Mouse (Mus musculus): Measurements from ENCODE around the gene Tmem88b.
"Not testable (repeated sequence)": the region's sequence is repeated elsewhere in the genome, so short reads cannot be mapped to it uniquely, and the experiment has no call there.

Tmem88b gene

DNA sequence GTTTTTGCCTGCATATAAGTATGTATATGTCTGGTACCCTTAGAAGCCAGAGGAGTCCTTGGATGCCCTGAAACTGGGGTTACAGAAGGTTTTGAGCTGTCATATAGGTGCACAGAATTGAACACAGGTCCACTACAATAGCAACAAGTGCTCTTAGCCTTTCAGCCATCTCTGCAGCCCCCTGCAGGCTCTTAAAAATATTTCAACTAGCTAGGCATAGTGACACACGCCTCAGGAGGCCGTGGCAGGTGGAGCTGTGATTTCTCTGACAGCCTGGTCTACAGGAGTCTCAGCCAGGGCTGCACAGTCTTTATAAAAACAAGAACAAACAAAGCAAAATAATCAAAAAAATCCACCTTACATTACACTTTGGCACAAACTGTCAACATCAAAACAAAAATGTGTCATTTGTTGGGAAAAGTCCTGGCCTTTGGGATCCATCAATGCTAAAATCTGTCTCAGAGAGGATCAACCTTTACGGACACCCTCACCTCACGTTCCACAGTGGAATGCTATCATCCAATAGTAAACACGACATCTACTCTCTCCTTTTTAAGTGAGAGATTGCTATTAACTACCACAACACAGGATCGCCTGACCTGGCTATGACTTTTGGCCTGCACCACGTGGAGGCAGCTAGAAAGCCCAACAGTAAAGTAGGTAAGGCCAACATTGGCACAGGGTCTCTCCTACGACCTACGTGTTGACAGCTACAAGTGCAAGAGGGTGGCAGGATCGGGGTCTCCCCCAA, 25.6 kb downstream of the Tmem88b start:
- no peak for DNase-seq

DNA sequence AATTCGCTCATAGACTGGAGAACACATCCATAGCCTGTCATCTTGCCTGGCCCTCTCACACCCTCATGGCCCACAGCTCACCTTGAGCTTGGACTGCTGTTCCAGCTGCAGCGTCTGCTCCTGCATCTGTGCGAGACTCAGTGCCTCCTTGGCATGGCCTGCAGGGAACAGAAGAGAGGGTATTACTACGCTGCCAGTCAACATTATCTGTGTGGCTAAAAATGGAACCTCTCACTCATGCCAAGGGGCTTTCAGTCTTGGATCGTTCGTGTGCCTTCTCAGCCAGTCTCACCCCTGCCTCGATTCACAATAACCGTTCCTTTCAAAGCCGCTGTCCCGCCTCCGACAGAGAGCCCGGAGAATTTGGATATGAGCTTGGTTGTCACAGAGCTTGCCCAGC, 28.7 kb downstream of the Tmem88b start:
- no peak for DNase-seq

DNA sequence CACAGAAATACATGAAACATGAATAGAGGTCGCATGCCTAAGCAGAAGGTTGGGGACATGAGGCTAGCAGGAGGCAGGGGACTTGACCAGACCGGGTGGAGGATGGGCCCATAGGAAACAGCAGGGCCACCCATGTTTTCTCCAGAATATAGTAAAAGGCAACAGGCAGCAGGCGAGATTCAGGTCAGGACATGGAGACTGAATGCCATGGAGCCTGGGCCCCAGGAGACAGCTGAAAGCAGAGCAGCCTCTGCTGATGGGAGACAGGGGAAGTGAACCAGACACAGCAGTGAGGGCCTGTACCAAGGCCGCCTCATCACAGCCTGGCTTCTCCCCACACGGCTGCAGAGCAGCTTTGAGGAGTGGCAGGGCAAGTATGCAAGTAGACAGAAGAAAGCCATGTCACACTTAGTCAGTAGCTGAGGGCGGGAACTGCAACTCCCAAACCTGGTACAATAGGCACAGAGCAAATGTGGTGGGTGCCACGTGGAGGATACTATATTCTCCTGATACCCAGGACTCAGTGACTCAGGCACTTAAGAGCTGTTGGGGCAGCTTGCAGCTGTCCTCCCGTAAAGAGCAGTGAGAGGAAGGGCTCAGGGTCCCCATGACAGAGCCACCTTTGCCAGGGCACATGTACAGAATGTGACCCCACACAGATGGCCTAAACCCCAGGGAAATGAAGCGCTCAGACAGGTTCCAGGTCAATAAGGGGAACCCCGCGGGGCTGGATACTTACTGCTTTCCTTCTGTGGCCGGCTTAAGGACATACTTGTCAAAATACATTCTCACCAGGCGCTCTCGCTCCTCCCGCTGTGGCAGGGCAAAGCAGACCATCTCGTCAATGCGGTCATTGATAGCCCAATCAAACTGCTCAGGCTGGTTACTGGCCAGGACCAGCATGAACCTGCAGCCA, 38.8 kb downstream of the Tmem88b start:
- peak; percentile 46 for DNase-seq

DNA sequence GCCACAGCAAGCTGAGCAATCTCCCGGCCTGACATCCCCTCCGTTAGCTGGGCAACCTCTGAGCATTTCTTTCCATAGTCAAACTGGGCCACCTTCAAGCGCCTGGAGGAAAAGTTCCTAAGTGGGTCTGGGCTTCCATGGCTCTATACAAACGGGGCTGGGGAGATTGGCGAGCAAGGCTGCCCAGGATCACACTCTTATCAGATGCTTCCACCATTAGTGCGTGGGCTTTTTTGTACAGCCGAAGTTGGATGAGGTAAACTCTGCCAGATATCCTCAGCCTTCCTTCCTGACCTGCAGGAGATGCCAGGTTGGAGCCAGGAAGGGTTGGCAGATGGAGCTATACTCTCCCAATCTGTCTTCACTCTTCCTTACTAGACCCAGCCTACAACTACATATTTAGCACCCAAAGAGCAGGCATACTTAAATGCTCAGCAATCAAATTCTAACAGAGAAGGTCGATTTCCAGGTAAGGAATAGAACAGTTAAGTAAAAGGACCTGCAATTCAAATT, 39.6 kb downstream of the Tmem88b start:
- peak; percentile 73 for DNase-seq

DNA sequence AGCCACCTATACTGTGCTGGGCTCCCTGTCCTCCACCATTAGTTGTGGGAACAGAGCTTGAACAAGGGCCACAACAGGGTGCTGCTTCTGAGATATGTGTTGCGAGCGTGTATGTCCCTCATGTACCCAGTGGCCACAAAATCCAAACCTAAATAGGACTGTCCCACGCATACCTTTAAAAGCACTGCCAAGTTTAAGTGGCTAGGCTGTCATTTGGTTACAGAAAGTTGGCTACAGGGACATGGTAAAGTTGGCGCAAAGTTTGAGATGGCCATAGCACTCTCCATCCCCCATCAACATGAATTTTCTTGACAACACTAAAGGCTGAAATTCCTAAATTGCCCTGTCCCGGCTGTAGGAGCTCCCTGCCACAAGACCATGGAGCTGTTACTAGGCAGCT, 40.5 kb downstream of the Tmem88b start:
- no peak for DNase-seq

DNA sequence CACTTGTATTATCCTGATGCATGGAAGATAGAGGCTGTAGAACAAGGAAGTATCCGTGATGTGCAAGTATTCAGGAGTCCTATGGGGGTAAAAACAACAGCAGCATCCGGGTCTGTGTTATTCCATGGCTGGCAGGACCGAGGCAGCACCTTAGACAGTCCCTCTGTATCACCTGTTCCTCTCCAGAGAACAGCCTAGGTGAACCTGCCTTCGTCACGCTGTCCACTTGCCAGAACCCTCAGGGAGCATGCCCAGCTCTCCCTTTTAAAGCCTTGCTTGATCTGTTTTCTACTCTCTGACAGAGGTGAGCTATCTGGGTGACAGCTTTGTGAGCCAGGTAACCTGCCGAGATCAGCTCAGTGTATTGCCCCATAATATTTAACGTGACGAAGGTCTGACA, 41.2 kb downstream of the Tmem88b start:
- peak; percentile 49 for DNase-seq

DNA sequence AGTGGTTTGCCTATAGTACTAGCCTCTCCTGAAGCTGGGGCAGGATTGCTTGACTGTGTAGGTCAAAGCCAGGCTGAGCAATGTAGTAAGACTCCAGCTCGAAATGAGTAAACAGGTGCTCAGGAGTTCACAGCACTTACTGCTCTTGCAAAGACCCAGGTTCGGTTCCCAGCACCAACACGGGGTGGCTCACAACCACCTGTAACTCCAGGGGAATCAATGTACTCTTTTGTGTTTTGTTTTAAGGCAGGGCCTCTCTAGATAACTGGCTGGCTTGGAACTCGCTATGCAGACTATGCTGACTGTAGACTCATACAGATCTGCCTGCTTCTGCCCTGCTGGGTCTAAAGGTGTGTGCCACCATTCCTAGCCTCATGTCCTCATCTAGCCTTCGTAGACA, 43.0 kb downstream of the Tmem88b start:
- DNase-seq = no peak

DNA sequence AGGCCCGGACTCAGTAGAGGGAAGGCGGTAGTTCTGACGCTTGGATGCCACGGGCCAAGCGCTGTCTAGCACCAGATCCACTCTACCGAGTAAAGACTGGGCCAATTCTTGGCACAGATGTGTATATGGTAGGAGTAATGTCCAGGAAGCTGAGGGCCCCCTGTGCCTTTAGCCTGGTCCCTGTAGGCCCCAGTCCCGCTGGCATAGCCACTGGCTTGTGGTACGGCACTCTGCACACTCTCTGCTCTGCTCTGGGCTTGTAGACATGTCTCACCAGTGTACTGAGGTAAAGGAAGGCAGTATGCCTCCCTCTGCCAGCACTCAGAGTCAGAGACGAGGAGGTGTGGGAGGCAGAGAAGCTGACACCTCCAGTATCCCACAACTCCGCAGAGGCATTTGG, 45.0 kb downstream of the Tmem88b start:
- DNase-seq = not testable (repeated sequence)

DNA sequence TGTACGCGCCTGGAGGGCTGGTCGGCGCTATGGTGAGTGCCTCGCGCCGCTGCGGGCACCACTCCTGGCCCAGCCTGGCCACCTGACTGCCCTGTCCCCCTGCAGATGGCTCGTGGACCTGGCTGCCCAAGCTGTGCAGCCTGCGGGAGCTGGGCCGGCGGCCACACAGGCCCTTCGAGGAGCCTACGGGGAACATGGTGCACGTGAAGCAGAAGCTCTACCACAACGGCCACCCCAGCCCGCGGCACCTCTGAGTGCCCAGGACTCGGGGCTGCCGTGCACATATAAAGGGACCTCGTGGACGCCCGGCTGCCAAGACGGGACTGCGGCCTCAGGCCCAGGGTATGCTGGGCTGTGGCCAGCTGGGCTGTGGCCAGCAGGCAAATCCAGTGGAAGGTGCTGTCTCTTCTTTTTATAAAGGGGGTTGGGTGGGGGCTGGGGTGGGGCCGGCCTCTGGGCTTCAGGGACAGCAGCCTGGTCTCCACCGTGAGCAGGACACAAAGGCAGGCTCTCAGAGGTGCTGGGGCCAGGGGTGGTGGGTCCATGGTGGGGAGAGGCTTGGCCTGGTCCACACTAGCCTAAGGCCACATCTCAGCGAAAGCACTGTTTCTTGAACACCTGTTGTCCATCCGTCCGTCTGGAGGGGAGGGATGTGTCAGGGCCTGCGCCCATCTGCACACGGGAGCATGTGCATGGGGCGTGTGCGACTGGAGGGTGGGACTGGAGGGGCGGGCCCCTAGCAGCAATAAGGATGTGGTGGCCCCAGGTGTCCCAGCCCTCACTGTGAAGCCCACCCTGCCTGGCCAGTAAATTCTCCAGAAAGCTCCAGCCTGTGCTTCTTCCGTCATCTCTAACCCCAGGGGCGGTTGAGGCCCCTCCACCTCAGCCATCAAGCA, 45.7 kb downstream of the Tmem88b start:
- peak; percentile 77 for DNase-seq

DNA sequence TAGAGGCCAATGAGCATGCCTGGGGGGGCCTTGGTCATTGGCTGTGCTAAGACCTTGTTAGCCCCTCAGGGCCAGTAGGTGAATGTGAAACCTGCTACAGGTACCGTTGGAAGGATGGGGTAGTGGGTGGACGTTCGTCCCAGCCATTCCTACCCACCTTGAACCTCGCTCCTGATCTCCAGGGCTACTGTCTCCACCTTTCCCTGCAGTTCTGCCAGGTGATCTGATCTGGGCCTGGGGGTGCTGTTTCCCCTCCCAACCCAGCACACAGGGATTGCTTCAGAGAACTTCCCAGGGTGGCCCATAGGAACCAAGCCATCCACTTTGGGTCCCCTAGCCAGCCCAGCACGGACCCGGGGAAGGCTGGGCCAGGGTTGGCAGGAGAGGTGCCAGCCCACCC, 46.5 kb downstream of the Tmem88b start:
- no peak for DNase-seq

DNA sequence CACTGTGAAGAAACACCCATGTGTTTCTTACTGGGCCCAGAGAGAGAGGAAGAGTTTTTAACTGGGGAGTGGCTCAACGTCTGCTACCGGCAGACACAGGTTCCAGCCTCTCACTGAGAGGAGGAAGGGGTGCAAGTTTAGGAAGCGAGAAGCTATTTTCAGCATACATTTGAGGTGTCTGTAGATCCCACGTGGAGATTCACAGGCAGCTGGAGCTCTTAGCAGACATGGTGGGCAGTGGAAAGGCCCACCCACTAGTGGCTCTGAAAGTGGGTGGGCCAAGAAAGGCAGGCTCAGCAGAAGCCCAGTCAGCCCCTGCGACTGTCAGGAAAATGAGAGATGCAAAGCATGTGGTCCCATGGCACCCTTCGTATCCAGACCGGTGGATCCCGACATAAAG, 47.4 kb downstream of the Tmem88b start:
- no peak for DNase-seq

DNA sequence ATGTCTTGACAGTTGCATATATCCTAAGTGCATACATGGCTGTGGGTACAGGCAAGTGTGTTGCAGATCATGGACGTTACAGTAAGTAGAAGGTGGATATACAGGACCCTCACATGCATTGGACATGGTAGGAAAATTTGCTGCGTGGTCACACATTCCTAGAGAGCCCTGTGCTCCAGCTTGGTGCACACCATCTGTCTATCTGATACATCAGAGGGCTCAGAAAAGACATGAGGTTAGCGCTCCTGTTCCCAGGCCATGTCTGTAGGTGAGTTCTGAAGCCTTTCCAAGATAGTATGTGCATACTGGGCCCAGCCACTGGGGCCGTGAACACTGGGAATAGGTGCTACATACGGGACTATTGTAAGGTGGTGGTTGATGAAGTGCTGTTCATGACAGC, 49.3 kb downstream of the Tmem88b start:
- DNase-seq = no peak

DNA sequence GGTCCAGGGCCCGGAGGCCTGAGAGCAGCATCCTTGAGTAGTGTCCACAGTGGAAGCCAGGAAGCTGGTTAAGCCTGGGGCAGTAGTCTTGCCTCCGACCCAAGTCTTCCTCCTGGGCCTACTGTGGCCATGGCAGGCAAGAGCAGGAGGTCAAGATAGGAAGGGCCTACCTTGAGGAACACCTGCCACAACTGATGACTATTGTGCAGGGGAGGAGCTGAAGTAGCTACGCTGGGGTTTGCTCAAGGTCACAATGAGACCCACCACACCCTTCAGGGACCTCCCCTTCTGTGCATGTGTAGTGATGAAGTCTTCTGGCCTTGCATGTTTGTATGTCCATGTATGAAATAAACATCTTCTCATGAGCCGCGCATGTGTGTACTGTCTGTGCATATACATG, 49.9 kb downstream of the Tmem88b start:
- DNase-seq = no peak

DNA sequence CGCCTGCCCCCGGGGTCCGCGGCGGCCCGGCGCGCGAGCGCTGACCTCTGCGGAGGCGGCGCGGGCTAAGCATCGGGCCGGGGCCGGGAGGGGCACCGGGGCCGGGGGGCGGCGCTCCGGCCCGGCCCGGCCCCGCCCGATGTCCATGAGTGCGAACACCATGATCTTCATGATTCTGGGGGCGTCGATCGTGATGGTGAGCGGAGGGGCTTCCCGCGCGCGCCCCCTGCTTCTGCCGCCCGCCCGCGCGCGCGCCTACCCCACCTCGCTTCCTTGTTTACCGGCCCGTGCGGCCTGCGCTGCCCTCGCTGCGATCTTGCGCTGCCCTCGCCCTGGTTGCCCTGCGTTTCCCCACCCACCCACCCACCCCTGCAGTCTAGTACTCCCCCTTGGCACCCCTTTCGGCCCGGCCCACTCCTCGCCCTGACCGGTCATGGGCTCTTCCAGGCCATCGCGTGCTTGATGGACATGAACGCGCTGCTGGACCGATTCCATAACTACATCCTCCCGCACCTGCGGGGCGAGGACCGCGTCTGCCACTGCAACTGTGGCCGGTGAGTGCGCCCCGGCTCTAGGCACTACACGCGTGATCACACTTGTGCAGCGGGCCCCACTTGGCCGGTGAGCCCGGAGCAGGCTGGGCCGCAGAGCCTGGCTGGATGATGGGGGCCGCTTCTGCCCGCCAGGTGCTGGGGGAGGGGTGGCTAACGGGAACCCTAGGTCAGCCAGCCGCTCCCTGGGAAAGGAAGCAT, 50.5 kb downstream of the Tmem88b start:
- peak; percentile 78 for DNase-seq

DNA sequence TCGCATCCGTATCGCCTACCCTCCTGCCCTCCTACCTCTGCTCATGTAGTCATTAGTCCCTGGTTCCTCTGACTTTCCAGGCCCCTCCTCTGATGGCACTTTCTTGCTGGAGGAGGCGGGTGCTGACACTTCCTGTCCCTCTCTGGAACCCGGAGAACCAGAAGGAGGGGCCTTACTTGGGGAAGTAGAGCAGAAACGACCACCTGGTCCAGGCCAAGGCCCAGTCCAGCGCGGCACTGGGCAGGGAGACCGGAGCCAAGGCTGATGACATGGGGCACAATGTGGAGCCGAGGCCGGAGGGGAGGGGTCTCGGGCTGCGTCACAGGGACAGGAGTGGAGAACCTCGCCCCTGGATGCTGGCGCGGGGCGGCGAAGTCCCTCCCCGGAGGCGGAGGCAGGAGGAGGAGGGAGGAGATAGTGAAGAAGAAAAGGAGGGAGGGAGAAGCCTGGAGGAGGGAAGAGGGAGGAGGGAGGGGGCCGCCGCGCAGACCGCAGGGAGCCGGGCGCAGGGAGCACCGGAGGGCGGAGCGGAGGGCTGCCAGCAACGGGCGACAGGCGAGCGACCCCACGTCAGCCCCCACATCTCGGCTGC, 51.2 kb downstream of the Tmem88b start, which contains the start of gene Tmem240:
TSS of gene Tmem240 (plus strand) at position 451 of the 592 bp plus-strand sequence.
- peak; percentile 93 for DNase-seq

DNA sequence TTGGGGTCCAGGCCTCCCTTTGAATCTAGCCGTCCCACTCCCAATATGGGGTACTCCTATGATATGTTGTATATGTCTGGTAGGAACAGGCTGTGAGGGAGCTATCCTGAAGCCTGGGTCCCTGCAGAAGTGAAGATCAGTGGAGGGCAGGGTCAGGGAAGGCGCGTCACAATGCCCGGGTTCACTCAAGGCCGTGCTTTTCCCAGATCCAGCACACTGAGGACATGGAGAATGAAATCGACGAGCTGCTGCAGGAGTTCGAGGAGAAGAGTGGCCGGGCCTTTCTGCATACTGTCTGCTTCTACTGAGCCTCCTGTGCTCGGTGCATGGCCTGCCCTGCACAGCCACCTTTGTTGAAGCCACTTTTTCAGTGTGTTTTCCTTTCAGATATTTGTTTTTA, 52.4 kb downstream of the Tmem88b start:
- DNase-seq = no peak

Measured in cerebellum, adult 11 months (tissue).